Mouse (Mus musculus): ENCODE data around the gene Tfrc.

Tfrc gene

GRCm38 (mm10) chr16:32608712-32609400 is at the start of gene Tfrc:
Gene Tfrc (plus strand): TSS chr16:32608920.
- DNase-seq (ENCODE audit: low spot score in 2 of 2): peak; percentile 98

GRCm38 (mm10) chr16:32559493-32559892 is 49.2 kb upstream of the Tfrc start:
- no peak for DNase-seq (ENCODE audit: low spot score in 2 of 2)

DNA sequence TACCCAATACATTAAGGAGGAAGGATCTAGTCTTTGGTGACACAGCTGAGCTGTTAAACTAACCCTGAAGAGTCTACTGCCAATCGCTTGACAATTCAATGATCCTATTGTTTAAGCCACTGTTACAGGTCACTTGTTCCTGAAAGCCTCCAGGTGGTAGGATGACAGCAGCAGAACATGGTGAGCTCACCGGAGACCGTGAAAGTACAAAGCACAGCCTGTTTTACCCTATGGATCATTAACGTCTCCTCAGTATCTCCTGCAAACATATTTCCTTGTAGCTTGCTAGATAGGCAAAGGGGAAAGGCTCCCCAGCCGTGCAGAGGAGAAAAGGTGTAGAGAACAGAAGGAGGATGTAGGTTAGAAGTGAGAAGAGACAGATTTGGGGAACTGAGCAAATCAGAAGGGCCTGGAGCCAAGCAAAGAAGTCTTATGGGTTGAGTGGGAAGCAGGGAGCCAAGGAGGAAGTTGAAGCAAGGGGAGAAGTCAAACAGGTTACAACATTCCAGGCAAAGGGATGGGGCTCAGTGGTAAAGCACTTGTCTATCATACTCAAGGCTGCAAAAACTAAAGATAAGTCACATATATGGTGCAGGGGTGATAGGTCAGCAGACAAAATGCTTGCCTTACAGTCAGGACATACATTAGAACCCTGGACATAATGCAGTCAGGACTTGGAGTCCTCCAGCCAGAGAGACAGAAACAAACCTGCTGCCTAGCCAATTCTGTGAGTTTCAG is 45.5 kb upstream of the Tfrc start:
- DNase-seq (ENCODE audit: low spot score in 2 of 2): no peak

DNA sequence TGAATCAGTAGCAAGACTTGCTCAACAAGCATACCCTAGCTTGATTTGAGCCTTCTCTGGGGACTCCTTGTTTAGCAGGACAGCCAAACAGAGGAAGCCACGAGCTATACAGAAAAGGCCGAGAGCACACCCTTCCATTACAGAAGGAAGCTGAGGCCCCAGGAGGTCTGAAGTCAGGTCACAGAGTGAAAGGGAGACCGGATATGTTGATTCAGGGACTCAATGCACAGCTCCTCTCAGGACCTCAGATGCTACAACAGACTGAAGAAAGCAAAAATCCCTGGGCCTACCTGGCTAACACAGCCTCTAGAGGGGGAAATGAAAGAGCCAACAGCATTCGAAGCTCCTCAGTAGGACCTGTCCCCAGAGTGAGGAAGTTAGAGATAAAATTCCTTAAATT is 41.4 kb upstream of the Tfrc start:
- DNase-seq (ENCODE audit: low spot score in 2 of 2): no peak

GRCm38 (mm10) chr16:32568401-32568800 is 40.3 kb upstream of the Tfrc start:
- DNase-seq (ENCODE audit: low spot score in 2 of 2): no peak

GRCm38 (mm10) chr16:32570042-32570441 is 38.7 kb upstream of the Tfrc start:
- no peak for DNase-seq (ENCODE audit: low spot score in 2 of 2)

- no peak for DNase-seq (ENCODE audit: low spot score in 2 of 2)
These were observed 36.2 kb upstream of the Tfrc start for GRCm38 (mm10) chr16:32572528-32572927.

DNA sequence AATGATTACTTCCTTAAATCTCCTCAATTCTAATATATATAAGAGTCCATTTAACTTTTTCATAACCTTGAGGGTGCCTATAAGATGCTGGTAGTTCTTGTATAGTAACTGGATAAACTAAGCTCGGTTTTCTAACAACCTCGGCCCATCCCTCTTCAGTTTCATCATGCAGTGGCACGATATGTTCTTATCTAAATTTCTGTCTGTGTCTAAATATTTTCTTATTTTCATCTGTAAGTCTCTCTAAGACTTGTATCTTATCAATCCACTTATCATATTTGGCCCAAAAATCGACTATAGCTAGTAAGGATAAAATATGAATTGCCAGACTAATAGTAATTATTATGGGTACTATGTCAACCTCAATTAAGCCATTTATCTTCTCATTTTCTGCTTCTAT is 22.2 kb upstream of the Tfrc start:
- no peak for DNase-seq (ENCODE audit: low spot score in 2 of 2)

DNA sequence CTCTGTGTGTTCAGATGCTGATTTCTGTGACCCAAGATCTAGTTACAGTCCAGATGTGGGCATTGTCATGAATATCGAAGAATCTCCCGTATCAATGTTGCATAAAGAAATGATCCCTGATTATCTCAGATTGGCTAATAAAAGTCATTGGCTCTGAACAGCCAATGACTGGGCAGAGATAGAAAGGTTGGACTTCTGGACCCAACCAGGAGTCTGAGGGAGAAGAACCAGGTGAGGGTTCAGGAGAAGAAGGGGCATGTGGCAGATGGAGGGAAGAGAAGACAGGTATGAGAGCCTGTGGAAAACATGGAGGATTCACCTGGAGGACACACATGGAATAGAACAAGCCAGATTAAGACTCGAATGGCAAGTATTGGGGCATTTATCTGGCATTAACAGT is 20.2 kb upstream of the Tfrc start:
- no peak for DNase-seq (ENCODE audit: low spot score in 2 of 2)

GRCm38 (mm10) chr16:32591521-32591920 is 17.2 kb upstream of the Tfrc start:
- no peak for DNase-seq (ENCODE audit: low spot score in 2 of 2)

DNA sequence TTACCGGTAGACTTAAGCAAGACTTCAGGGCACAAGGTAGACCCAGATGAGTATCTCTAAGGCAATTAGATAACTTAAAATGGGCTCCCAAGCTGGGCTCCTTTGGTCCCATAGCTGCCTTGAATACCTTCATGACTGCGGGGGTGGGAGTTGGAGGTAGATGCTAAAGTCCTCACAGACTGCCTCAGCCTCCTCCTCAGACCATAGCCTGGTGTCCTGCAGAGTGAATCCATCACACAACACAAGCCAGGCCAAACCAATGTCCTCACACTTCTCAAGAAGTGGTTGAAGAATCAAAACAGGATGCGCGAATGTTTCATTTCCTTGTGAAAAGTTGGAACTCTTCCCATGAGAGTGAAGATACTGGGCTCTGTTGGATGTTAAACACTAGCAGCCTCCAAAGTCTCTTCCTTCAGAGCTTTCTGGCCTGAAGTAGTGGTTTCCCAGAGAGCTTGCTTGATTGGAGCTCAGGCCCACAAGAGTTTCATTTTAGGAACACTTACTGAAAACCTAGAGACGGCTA is 15.4 kb upstream of the Tfrc start:
- DNase-seq (ENCODE audit: low spot score in 2 of 2): no peak

DNA sequence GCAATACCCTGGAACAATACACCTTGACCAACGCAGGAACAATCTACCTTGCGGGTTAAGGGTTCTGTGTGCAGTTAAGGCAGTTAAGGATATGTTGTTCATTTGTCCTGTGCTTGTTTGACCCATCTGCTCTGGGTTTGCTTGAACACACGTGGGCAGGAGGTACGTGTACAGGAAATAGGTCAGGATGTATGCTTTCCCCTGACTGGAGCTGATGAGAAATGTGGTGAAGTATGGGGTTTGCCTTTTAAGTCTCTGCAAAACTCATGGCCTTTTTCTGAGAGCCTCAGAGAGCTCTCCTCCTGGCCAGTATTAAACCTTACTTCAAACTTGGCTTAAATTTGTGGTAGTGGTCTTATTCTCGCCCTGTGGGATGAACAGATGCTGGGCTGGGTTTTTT is 14.8 kb upstream of the Tfrc start:
- DNase-seq (ENCODE audit: low spot score in 2 of 2): no peak

DNA sequence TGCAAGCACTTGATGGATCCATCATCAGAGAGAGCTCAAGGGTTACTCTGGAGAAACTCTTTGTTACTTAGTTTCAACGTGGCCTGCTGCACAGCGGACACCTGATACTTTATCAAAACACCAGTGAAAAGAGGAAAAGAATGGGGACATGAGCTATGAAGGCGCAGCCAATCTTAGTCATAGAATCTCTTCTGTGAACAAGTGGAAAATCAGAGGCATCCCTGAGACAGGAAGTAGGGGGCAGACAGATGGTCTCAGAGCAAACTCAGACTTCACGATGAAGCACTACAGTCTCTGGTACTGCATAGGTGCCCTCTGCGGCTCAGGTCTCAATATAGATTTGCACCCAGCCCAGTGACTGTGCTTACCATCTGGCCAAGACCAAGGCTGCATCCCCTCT is 14.0 kb upstream of the Tfrc start:
- no peak for DNase-seq (ENCODE audit: low spot score in 2 of 2)

DNA sequence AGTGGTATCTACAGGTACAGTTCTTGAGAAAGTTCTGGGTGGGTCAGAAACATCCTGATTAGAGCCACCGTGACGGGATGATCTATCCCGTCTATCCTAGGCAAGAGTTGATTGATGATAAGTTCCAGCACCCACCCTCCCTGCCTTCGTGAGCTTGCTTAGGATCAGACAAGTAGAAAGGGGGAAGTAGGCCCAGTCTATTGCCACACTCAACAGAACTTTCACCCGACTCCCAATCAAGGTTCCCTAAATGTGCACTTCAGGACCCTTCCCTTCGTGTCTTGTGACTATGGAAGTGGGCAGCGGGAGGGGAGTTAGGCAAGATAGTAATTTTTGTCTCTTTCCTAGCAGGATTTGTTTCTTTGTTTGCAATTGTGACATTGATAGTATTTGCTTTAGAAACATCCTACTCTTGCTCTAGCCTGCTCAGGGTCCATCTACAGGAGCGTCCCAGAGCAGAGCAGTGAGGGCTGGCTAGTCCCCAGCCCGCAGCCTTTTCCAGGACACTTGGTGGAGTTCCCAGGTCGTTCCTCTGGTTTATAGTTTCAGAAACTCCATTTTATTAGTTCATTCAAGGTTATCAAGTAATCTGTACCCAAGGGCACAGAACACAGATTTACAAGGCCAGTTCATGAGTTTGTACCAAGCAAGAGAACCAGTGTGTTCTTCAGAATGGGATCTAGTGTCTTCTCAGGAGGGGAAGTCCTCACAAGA is 13.4 kb upstream of the Tfrc start:
- DNase-seq (ENCODE audit: low spot score in 2 of 2): no peak

GRCm38 (mm10) chr16:32597909-32598381 is 10.8 kb upstream of the Tfrc start:
- DNase-seq (ENCODE audit: low spot score in 2 of 2): no peak

- DNase-seq (ENCODE audit: low spot score in 2 of 2): no peak
These were observed 9.6 kb upstream of the Tfrc start for GRCm38 (mm10) chr16:32599151-32599550.

DNA sequence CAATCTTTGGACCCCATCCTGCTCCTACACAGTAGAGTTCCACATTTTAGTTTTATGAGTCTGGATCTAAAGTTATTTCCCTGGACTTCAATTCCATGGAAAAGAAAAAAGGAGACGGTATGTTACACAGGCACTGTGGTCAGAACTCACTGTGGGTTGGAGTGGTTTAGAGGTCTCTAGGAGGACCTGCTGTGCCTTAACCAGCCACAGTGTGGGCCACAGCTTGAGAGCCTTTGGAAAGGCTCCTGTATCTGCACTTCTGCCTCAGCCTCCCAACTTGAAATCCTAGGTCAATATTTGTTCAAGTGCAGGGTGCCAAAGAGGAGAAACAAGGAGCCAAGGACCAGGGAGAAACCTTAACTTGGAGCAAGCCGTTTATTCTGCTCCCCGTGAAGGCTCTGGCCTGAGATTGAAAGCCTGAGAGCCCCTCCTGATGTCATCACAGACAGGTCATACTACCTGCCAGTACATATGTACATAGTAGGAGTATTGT is 6.5 kb upstream of the Tfrc start:
- no peak for DNase-seq (ENCODE audit: low spot score in 2 of 2)

DNA sequence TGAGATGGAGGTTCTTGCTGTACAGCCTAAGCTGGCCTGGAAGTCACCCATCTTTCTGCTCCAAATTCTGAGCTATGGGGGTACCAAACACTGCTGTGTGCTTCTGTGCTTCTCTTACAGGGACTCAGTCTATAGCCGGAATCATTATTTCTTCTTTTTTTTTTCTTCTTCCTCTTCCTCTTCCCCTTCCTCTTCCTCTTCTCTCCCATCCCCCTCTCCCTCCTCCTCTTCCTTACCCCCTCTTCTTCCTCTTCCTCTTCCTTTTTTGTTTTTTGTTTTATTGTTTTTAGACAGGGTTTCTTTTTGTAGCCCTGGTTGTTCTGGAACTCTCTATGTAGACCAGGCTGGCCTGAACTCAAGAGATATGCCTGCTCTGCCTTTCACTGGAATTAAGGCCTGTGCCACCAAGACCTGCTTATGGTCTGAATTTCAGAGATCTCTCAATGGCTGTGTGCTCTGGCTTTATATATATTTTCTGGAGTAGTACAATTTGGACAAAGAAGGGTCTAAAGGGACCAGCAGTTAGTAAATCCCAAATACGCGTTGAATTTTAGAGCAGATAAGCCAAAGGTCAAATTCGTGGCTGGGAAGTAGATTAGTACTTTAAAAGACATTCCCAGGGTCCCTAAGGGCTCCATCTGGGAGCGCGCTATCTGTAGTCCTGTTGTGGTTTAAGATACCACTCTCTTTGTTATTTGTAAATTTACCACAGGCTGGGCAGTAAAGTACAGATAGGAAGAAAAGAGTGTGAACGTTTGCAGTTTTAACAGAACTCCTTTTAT is 967 bp upstream of the Tfrc start:
- no peak for DNase-seq (ENCODE audit: low spot score in 2 of 2)

GRCm38 (mm10) chr16:32608344-32608711 is 392 bp upstream of the Tfrc start:
- DNase-seq (ENCODE audit: low spot score in 2 of 2): no peak

DNA sequence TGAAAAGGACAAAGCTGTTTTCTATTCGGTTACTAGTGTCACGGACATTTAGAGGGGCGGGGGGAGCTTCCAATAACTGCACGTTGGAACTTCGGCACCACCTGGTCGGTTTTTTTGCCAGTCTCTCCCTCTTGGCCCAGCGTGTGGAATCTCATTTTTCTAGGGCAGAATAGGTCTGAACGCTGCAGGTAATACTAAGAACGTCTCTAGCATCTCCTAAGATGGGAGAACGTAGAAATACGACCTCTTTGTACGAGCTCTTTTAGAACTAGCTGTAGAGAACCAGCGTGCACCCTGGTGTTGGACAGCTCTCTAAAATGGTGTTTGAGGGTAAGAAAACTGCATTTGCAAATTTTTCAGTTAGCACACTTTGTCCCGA is 670 bp downstream of the Tfrc start:
- no peak for DNase-seq (ENCODE audit: low spot score in 2 of 2)

GRCm38 (mm10) chr16:32610460-32611255 is 1.9 kb downstream of the Tfrc start:
- DNase-seq (ENCODE audit: low spot score in 2 of 2): peak in 1 of 2 experiments; percentile 25

Measured in right cerebral cortex, postnatal 10 days (tissue).